Mouse (Mus musculus): Measurements from ENCODE around the gene Pdzrn4. TPM values are rescaled to one million over a fixed set of nuclear protein-coding genes. Genes with fewer than 3 reads are reported as not detected.

Gene Pdzrn4
- polyA plus RNA-seq, 1 experiment from 2014 or later, result 27.4 TPM

DNA sequence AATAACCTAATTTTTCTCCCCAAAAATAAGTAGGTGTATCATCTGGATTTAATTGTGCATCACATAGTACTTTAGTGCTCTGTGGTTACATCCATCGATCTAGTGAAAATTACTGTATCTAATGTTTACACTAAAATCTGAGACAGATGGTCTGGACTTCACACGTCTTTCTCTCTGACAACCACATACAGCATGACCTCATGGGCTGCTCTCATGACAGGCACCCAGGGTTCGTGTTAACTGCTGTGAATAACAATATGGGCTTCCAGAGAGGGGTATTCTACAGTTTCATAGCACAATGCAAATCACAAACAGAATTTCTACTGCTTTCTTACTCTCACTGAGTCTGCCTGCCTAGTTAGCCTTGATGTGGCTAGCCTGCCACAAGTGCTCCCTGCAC, 20.4 kb downstream of the Pdzrn4 start:
- Histone ChIP-seq H3K9ac (no peak overlapping the region), H3K36me3 (no peaks in the 10 kb centered on the region), H3K4me1 (peaks cover 7% of the 10 kb centered on the region), H3K9me3 (replicated peaks) (no peaks in the 10 kb centered on the region), H3K4me2 (replicated peaks) (no peak overlapping the region), H3K4me3 (no peak overlapping the region), H3K27me3 (no peaks in the 10 kb centered on the region), H3K27ac (no peak overlapping the region)
- no peak for ATAC-seq (ENCODE audit: low FRiP score)
- WGBS, result 34% methylated on average over 3 of the region's 3 CpGs

GRCm38 (mm10) chr15:92434605-92435004, 37.9 kb downstream of the Pdzrn4 start:
- 10% methylated on average over 6 of the region's 6 CpGs for WGBS
- H3K4me1 ChIP-seq, result no peaks in the 10 kb centered on the region
- H3K4me3 ChIP-seq, result no peak overlapping the region
- no peaks in the 10 kb centered on the region for H3K9me3 ChIP-seq (replicated peaks)
- H3K4me2 ChIP-seq (replicated peaks), result no peak overlapping the region
- H3K27me3 ChIP-seq, result no peaks in the 10 kb centered on the region
- H3K9ac ChIP-seq, result no peak overlapping the region
- no peaks in the 10 kb centered on the region for H3K36me3 ChIP-seq
- no peak for ATAC-seq (ENCODE audit: low FRiP score)
- H3K27ac ChIP-seq, result no peak overlapping the region

DNA sequence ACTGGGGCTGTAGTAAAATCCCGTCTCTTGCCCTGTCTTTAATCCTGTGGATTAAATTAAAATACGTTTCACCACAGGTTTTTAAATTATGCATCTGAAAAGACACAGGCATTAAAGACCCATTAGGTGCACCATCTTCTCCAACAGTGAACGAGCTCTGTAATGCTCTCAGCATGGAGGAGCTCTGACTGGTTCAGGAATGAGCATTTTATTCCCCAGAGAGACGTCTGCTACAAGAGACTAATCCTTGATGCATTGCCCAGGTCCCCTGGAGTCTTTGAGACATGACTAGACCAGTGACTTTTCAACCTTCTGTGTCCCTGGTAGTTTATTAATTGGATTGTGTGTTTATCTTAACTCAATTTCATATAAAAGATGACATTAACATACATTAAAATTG, 38.6 kb downstream of the Pdzrn4 start:
- no peak overlapping the region for H3K4me2 ChIP-seq (replicated peaks)
- no peak overlapping the region for H3K4me3 ChIP-seq
- H3K9me3 ChIP-seq (replicated peaks), result no peaks in the 10 kb centered on the region
- no peaks in the 10 kb centered on the region for H3K36me3 ChIP-seq
- H3K9ac ChIP-seq, result no peak overlapping the region
- no peaks in the 10 kb centered on the region for H3K4me1 ChIP-seq
- H3K27ac ChIP-seq, result no peak overlapping the region
- 39% methylated on average over 4 of the region's 4 CpGs for WGBS
- no peak for ATAC-seq (ENCODE audit: low FRiP score)
- H3K27me3 ChIP-seq, result no peaks in the 10 kb centered on the region

- H3K9ac ChIP-seq, result no peak overlapping the region
- no peaks in the 10 kb centered on the region for H3K27me3 ChIP-seq
- peak overlapping the region; percentile 39 for H3K4me2 ChIP-seq (replicated peaks)
- peak overlapping the region; percentile 52; the same call in 1 of the 2 replicates for H3K27ac ChIP-seq
- peaks cover 8% of the 10 kb centered on the region; the same call in 1 of the 2 replicates for H3K4me1 ChIP-seq
- H3K4me3 ChIP-seq, result 0 out of 2 replicates have a peak overlapping the region, but pooled peaks have one; percentile 8
- H3K36me3 ChIP-seq, result no peaks in the 10 kb centered on the region
- WGBS, result 35% methylated on average over 19 of the region's 19 CpGs
- no peaks in the 10 kb centered on the region for H3K9me3 ChIP-seq (replicated peaks)
- ATAC-seq (ENCODE audit: low FRiP score), result peak; percentile 38; the same call in 1 of the 2 replicates
These were observed 45.0 kb downstream of the Pdzrn4 start for GRCm38 (mm10) chr15:92441630-92442180.

- Histone ChIP-seq H3K27ac (no peak overlapping the region), H3K4me3 (no peak overlapping the region), H3K9me3 (replicated peaks) (no peaks in the 10 kb centered on the region), H3K4me2 (replicated peaks) (no peak overlapping the region), H3K9ac (no peak overlapping the region), H3K36me3 (no peaks in the 10 kb centered on the region), H3K4me1 (no peaks in the 10 kb centered on the region), H3K27me3 (no peaks in the 10 kb centered on the region)
- ATAC-seq (ENCODE audit: low FRiP score), result no peak
- WGBS, result 50% methylated on average over 8 of the region's 8 CpGs
These were observed 51.0 kb downstream of the Pdzrn4 start for GRCm38 (mm10) chr15:92447708-92448147.

DNA sequence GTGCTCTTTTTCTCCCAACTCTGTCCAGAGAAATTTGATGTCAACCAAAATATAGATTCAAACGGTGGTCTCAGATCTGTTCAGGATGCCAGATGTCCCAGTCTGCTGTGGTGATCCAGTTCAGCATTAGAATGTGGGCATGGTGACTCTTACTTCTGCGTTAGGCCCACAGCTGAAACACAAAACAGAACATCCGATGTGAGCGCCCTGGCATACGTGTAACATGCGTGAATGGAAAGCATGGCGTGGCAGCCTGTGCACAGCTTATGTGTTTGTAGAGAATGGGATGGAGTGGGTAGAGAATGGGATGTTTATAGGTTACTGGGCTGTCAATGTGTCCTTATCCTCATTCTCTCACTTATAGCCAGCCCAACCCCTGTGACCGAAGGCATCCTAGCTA, 52.4 kb downstream of the Pdzrn4 start:
- H3K9me3 ChIP-seq (replicated peaks), result no peaks in the 10 kb centered on the region
- H3K36me3 ChIP-seq, result no peaks in the 10 kb centered on the region
- H3K4me3 ChIP-seq, result no peak overlapping the region
- 95% methylated on average over 8 of the region's 8 CpGs for WGBS
- no peak overlapping the region for H3K9ac ChIP-seq
- H3K4me2 ChIP-seq (replicated peaks), result no peak overlapping the region
- no peaks in the 10 kb centered on the region for H3K4me1 ChIP-seq
- H3K27ac ChIP-seq, result no peak overlapping the region
- no peak for ATAC-seq (ENCODE audit: low FRiP score)
- no peaks in the 10 kb centered on the region for H3K27me3 ChIP-seq

GRCm38 (mm10) chr15:92452620-92453019, 55.9 kb downstream of the Pdzrn4 start:
- H3K9me3 ChIP-seq (replicated peaks), result no peaks in the 10 kb centered on the region; the same call in 1 of the 2 replicates
- H3K4me3 ChIP-seq, result no peak overlapping the region
- peak overlapping the region; percentile 60; the same call in 1 of the 2 replicates for H3K27ac ChIP-seq
- H3K27me3 ChIP-seq, result no peaks in the 10 kb centered on the region
- no peak overlapping the region for H3K4me2 ChIP-seq (replicated peaks)
- ATAC-seq (ENCODE audit: low FRiP score), result 0 out of 2 replicates have a peak, but pooled peaks have one; percentile 38
- 61% methylated on average over 7 of the region's 7 CpGs for WGBS
- no peak overlapping the region for H3K9ac ChIP-seq
- no peaks in the 10 kb centered on the region for H3K36me3 ChIP-seq
- H3K4me1 ChIP-seq, result no peaks in the 10 kb centered on the region

DNA sequence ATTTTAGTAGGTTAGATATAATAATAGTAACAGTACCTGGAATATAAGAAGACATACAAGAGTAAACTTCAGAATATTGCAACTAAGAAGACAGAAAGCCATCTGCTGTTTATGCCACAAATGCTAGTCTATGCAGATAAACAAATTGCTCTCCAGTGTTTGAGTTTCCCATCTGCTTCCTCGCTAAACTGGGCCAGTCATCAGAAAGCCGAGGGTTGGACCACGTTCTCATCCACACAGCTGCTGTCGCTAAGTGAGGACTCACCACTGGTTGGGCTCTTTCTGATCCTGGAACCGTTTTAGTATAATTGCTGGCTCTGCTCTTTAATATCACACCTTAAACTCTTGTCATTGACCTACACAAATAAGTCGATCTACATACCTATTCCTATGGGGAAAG, 85.5 kb downstream of the Pdzrn4 start:
- Histone ChIP-seq H3K4me1 (no peaks in the 10 kb centered on the region), H3K9ac (no peak overlapping the region), H3K36me3 (no peaks in the 10 kb centered on the region), H3K27me3 (no peaks in the 10 kb centered on the region), H3K4me3 (no peak overlapping the region), H3K4me2 (replicated peaks) (no peak overlapping the region), H3K9me3 (replicated peaks) (no peaks in the 10 kb centered on the region), H3K27ac (no peak overlapping the region)
- ATAC-seq (ENCODE audit: low FRiP score), result no peak
- 87% methylated on average over 6 of the region's 6 CpGs for WGBS

- ATAC-seq (ENCODE audit: low FRiP score), result no peak
- WGBS, result 82% methylated on average over 3 of the region's 3 CpGs
- Histone ChIP-seq H3K4me1 (no peaks in the 10 kb centered on the region), H3K27me3 (no peaks in the 10 kb centered on the region), H3K9ac (no peak overlapping the region), H3K9me3 (replicated peaks) (no peaks in the 10 kb centered on the region), H3K4me3 (no peak overlapping the region), H3K4me2 (replicated peaks) (no peak overlapping the region), H3K36me3 (no peaks in the 10 kb centered on the region), H3K27ac (no peak overlapping the region)
These were observed 94.7 kb downstream of the Pdzrn4 start for GRCm38 (mm10) chr15:92491376-92491775.

- peak overlapping the region; percentile 4; the same call in 1 of the 2 replicates for H3K27ac ChIP-seq
- 62% methylated on average over 12 of the region's 12 CpGs for WGBS
- H3K27me3 ChIP-seq, result no peaks in the 10 kb centered on the region
- H3K4me3 ChIP-seq, result no peak overlapping the region
- H3K9ac ChIP-seq, result no peak overlapping the region
- H3K4me1 ChIP-seq, result peaks cover 5% of the 10 kb centered on the region
- no peaks in the 10 kb centered on the region for H3K9me3 ChIP-seq (replicated peaks)
- peak; percentile 68 for ATAC-seq (ENCODE audit: low FRiP score)
- H3K36me3 ChIP-seq, result no peaks in the 10 kb centered on the region
- H3K4me2 ChIP-seq (replicated peaks), result no peak overlapping the region
These were observed 98.9 kb downstream of the Pdzrn4 start for GRCm38 (mm10) chr15:92495465-92496174.

GRCm38 (mm10) chr15:92500276-92500838, 103.7 kb downstream of the Pdzrn4 start:
- 43% methylated on average over 9 of the region's 9 CpGs for WGBS
- H3K9ac ChIP-seq, result no peak overlapping the region
- H3K9me3 ChIP-seq (replicated peaks), result no peaks in the 10 kb centered on the region
- no peaks in the 10 kb centered on the region for H3K36me3 ChIP-seq
- peaks cover 5% of the 10 kb centered on the region for H3K4me1 ChIP-seq
- peak; percentile 86 for ATAC-seq (ENCODE audit: low FRiP score)
- no peak overlapping the region for H3K4me2 ChIP-seq (replicated peaks)
- H3K27ac ChIP-seq, result peak overlapping the region; percentile 70
- no peaks in the 10 kb centered on the region for H3K27me3 ChIP-seq
- no peak overlapping the region for H3K4me3 ChIP-seq

GRCm38 (mm10) chr15:92502797-92503196, 106.1 kb downstream of the Pdzrn4 start:
- H3K4me2 ChIP-seq (replicated peaks), result no peak overlapping the region
- 79% methylated on average over 1 of the region's 1 CpGs for WGBS
- H3K4me3 ChIP-seq, result no peak overlapping the region
- no peak overlapping the region for H3K9ac ChIP-seq
- no peaks in the 10 kb centered on the region for H3K27me3 ChIP-seq
- no peak for ATAC-seq (ENCODE audit: low FRiP score)
- no peaks in the 10 kb centered on the region for H3K36me3 ChIP-seq
- H3K9me3 ChIP-seq (replicated peaks), result no peaks in the 10 kb centered on the region
- H3K4me1 ChIP-seq, result peaks cover 5% of the 10 kb centered on the region
- H3K27ac ChIP-seq, result no peak overlapping the region

All from hindbrain, embryonic 12.5 days (tissue).